Mouse (Mus musculus): ENCODE measurements at regions not wholly inside any gene's neighbourhood (a gene's known extent, or its start where the extent isn't known, plus 50 kb on each side); places are given as distances from the start of the nearest gene placed in this dataset.

GRCm38 (mm10) chr16:15478876-15479275 lies 161.6 kb downstream of the Gm21897 start:
- TF ChIP-seq POLR2A (IDR thresholded peaks at IDR 0.05; ENCODE audit: borderline replicate concordance, extremely low read depth, low read depth, low read length) (no peak), CTCF (IDR thresholded peaks at IDR 0.05; ENCODE audit: insufficient read depth, low read length) (no peak)
- WGBS, result 50% methylated on average over 1 of the region's 1 CpGs
- DNase-seq, result no peak
- no peak overlapping the region for H3K4me3 ChIP-seq (replicated peaks; ENCODE audit: extremely low read depth, low read depth, low read length)
- no peaks in the 10 kb centered on the region for H3K4me1 ChIP-seq (ENCODE audit: control insufficient read depth, insufficient read depth, low read length)

DNA sequence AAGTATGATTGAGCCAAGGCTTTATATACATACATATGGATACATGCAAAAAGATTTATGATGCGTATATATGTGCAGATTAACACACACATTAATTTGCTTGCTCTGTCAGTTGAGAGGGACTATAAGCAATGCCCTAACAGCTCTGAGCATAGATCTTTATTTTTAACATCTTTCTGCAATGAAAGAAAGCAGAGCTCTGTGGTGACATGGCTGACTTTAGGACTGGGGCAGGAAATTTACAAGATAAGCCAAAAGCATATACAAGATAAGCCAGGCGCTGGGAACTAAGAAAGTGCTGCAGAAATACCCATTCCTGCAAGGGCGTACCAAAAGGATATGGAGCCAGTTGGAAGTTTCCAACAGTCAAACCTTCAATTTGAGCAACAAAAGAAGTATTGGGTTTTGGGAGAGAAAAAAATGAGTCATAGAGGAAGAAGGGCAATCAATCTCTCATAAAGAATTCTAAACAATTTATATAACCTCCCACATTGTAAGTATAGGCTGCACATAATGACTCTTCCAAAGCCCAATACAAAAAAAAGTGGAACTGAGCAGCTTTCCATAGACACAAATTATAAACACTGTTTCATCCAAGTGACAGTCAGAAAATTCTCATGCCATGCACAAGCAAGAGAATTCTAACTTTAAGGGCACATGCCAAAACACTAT lies 174.2 kb downstream of the Gm21897 start:
- 57% methylated on average over 3 of the region's 3 CpGs for WGBS
- no peaks in the 10 kb centered on the region for H3K4me1 ChIP-seq (ENCODE audit: control insufficient read depth, insufficient read depth, low read length)
- no peak for DNase-seq

GRCm38 (mm10) chr16:15493236-15493635 lies 176.0 kb downstream of the Gm21897 start:
- TF ChIP-seq CTCF (IDR thresholded peaks at IDR 0.05; ENCODE audit: insufficient read depth, low read length), result no peak
- TF ChIP-seq POLR2A (IDR thresholded peaks at IDR 0.05; ENCODE audit: borderline replicate concordance, extremely low read depth, low read depth, low read length), result no peak
- WGBS, result 42% methylated on average over 2 of the region's 2 CpGs
- DNase-seq, result no peak
- no peak overlapping the region for H3K4me3 ChIP-seq (replicated peaks; ENCODE audit: extremely low read depth, low read depth, low read length)
- H3K4me1 ChIP-seq (ENCODE audit: control insufficient read depth, insufficient read depth, low read length), result no peaks in the 10 kb centered on the region

More for the DNA sequence above, 174.2 kb downstream of the Gm21897 start:
- no peak for TF ChIP-seq CTCF (IDR thresholded peaks at IDR 0.05; ENCODE audit: insufficient read depth, low read length)
- TF ChIP-seq POLR2A (IDR thresholded peaks at IDR 0.05; ENCODE audit: borderline replicate concordance, extremely low read depth, low read depth, low read length), result no peak
- no peak overlapping the region for H3K4me3 ChIP-seq (replicated peaks; ENCODE audit: extremely low read depth, low read depth, low read length)

All from lung, adult 2 months (tissue).